Mouse (Mus musculus) myocyte (in vitro differentiated cells): Measurements from ENCODE around the gene Trim58. TPM values are rescaled to one million over a fixed set of nuclear protein-coding genes. Genes with fewer than 3 reads are reported as not detected.
A peak's percentile ranks its signal among the peaks of the same experiment; 100 is the strongest.

ENCODE experiments used
- H3K27me3 ChIP-seq: one replicate; pipeline ENCODE4 v1.6.1; 2011; ENCODE audit not compliant: control insufficient read depth, insufficient read depth, insufficient read length
- H3K36me3 ChIP-seq: one replicate; pipeline ENCODE4 v1.6.1; 2011; ENCODE audit not compliant: control insufficient read depth, insufficient read depth
- H3K4me2 ChIP-seq: one replicate; pipeline ENCODE4 v1.6.1; 2011; ENCODE audit warnings: low read depth, control low read depth
- H3K4me3 ChIP-seq: one replicate; pipeline ENCODE4 v1.5.1; 2011; ENCODE audit warnings: mild to moderate bottlenecking, control low read depth, moderate library complexity
- H3K79me2 ChIP-seq: one replicate; pipeline ENCODE4 v1.6.1; 2011; ENCODE audit not compliant: control insufficient read depth, insufficient read depth
- H3ac ChIP-seq: one replicate; pipeline ENCODE4 v1.6.1; 2011; ENCODE audit not compliant: control insufficient read depth, insufficient read length
- CEBPB ChIP-seq: IDR thresholded peaks from 2 replicates; pipeline ENCODE4 v1.6.1; 2011; ENCODE audit warnings: mild to moderate bottlenecking, moderate library complexity; ENCODE audit not compliant: poor library complexity, insufficient read depth, severe bottlenecking
- E2F4 ChIP-seq: IDR thresholded peaks from one replicate; pipeline ENCODE4 v1.6.1; 2011; ENCODE audit warnings: mild to moderate bottlenecking, control low read depth, moderate library complexity; ENCODE audit not compliant: insufficient read depth
- MAX ChIP-seq: IDR thresholded peaks from one replicate; pipeline ENCODE4 v1.6.1; 2011; ENCODE audit warnings: low read depth, mild to moderate bottlenecking, control low read depth
- MYOD1 ChIP-seq, 3 experiments: IDR thresholded peaks; one replicate each; pipeline ENCODE4 v1.6.1; 2011; ENCODE audit warnings: control low read depth in 2 of 3, low read depth in 2 of 3, mild to moderate bottlenecking in 2 of 3, moderate library complexity in 1 of 3; ENCODE audit not compliant: insufficient read length in 2 of 3, control insufficient read depth in 1 of 3
- MYOG ChIP-seq, 3 experiments: IDR thresholded peaks; one replicate each; pipeline ENCODE4 v1.6.1; 2011; ENCODE audit warnings: control low read depth in 2 of 3, low read depth in 2 of 3, mild to moderate bottlenecking in 2 of 3; ENCODE audit not compliant: insufficient read length in 2 of 3, control insufficient read depth in 1 of 3, insufficient read depth in 1 of 3
- POLR2A ChIP-seq: IDR thresholded peaks from one replicate; pipeline ENCODE4 v1.6.1; 2011; ENCODE audit warnings: low read depth, mild to moderate bottlenecking, control low read depth, moderate library complexity; ENCODE audit not compliant: insufficient read length
- POLR2AphosphoS2 ChIP-seq: IDR thresholded peaks from one replicate; pipeline ENCODE4 v1.6.1; 2011; ENCODE audit warnings: low read depth, control low read depth; ENCODE audit not compliant: insufficient read length
- REST ChIP-seq: IDR thresholded peaks from one replicate; pipeline ENCODE4 v1.6.1; 2011; ENCODE audit warnings: mild to moderate bottlenecking, control low read depth, moderate library complexity; ENCODE audit not compliant: insufficient read depth, insufficient read length
- SRF ChIP-seq: IDR thresholded peaks from one replicate; pipeline ENCODE4 v1.6.1; 2011; ENCODE audit warnings: low read depth; ENCODE audit not compliant: control insufficient read depth, insufficient read length
- TCF12 ChIP-seq: IDR thresholded peaks from one replicate; pipeline ENCODE4 v1.6.1; 2011; ENCODE audit warnings: mild to moderate bottlenecking, control low read depth; ENCODE audit not compliant: poor library complexity, insufficient read depth, severe bottlenecking
- TCF3 ChIP-seq: IDR thresholded peaks from one replicate; pipeline ENCODE4 v1.6.1; 2011; ENCODE audit warnings: low read depth, control low read depth; ENCODE audit not compliant: insufficient read length
- USF1 ChIP-seq: IDR thresholded peaks from one replicate; pipeline ENCODE4 v1.6.1; 2011; ENCODE audit warnings: low read depth, mild to moderate bottlenecking, control low read depth, moderate library complexity
- polyA plus RNA-seq: library from polyadenylated mRNA; unstranded; fragments of >200 nt; fragmentation: generic; extraction: Trizol; gene quantifications from one replicate; pipeline ENCODE4 v1.2.1, GENCODE M21; 2012; ENCODE audit warnings: missing spikeins

The Trim58 gene
- polyA plus RNA-seq, 1 experiment = not detected

DNA sequence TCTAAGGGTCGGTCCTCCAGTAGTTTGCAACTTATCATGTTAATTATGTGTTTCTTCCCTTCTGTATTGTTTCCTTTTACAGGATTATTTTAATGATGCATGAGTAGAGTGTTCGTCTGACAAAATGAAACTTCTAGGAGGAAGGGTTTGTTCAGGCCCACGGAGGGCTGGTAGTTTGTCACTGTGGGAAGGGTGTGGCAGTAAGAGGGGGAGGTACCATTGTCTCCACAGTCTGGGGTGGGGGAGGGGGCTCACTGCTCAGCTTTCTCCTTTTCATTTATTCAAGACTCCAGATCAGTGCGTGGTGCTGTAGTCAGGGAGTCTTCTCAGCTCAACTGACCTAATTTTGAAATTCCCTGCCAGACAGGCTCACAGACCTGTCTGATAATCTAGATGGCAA is 14.1 kb upstream of the Trim58 start:
- TF ChIP-seq MYOD1 (IDR thresholded peaks at IDR 0.05; ENCODE audit: control insufficient read depth in 1 of 3, insufficient read length in 2 of 3, low read depth in 2 of 3) (no peak), POLR2A (no peak), MAX (no peak), CEBPB (no peak), USF1 (no peak), MYOG (IDR thresholded peaks at IDR 0.05; ENCODE audit: control insufficient read depth in 1 of 3, insufficient read depth in 1 of 3, insufficient read length in 2 of 3, low read depth in 2 of 3) (no peak), SRF (no peak), TCF3 (no peak), POLR2AphosphoS2 (no peak), E2F4 (no peak), TCF12 (no peak), REST (no peak)
- no peak overlapping the region for H3K4me2 ChIP-seq
- no peak overlapping the region for H3K4me3 ChIP-seq
- H3K27me3 ChIP-seq = no peaks in the 10 kb centered on the region
- H3K79me2 ChIP-seq = no peaks in the 10 kb centered on the region
- no peak overlapping the region for H3ac ChIP-seq
- no peaks in the 10 kb centered on the region for H3K36me3 ChIP-seq

DNA sequence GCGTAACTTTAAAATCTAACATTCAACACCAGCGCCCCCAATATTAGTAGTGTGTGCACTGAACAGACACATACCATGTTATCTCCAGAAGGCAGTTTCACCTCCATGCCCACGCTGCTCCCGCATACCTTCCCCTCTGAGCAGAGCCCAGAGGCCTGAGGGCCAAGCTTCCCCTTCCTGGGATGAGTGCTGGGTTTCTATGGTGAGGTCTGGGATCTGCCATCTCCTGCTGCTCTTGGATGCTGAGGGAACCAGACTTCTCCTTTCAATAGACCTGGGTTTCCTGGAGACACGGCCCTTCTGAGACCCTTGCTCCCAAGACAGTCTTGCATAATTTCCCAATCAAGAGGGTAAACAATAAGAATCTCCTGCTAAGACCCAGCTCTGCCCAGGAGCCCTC is 9.9 kb upstream of the Trim58 start, which contains the start of gene Olfr323:
TSS of gene Olfr323 (minus strand) at position 101 of the 400 bp plus-strand sequence.
- Histone ChIP-seq H3K79me2 (no peaks in the 10 kb centered on the region), H3ac (no peak within 1 kb of the TSS), H3K27me3 (no peaks in the 10 kb centered on the region), H3K4me2 (no peak within 1 kb of the TSS), H3K4me3 (no peak within 1 kb of the TSS), H3K36me3 (no peaks in the 10 kb centered on the region)
- no peak for TF ChIP-seq CEBPB
- TF ChIP-seq SRF = no peak
- no peak for TF ChIP-seq MYOG (IDR thresholded peaks at IDR 0.05; ENCODE audit: control insufficient read depth in 1 of 3, insufficient read depth in 1 of 3, insufficient read length in 2 of 3, low read depth in 2 of 3)
- TF ChIP-seq USF1 = no peak
- no peak for TF ChIP-seq POLR2AphosphoS2
- TF ChIP-seq TCF3 = no peak
- TF ChIP-seq REST = no peak

GRCm38 (mm10) chr11:58634878-58635277 is 5.4 kb upstream of the Trim58 start:
- no peak overlapping the region for H3ac ChIP-seq
- TF ChIP-seq E2F4 = no peak
- TF ChIP-seq MYOG (IDR thresholded peaks at IDR 0.05; ENCODE audit: control insufficient read depth in 1 of 3, insufficient read depth in 1 of 3, insufficient read length in 2 of 3, low read depth in 2 of 3) = no peak
- no peak for TF ChIP-seq TCF3
- no peak for TF ChIP-seq MYOD1 (IDR thresholded peaks at IDR 0.05; ENCODE audit: control insufficient read depth in 1 of 3, insufficient read length in 2 of 3, low read depth in 2 of 3)
- no peak for TF ChIP-seq POLR2AphosphoS2
- TF ChIP-seq USF1 = no peak
- no peaks in the 10 kb centered on the region for H3K27me3 ChIP-seq
- H3K4me3 ChIP-seq = no peak overlapping the region
- no peaks in the 10 kb centered on the region for H3K36me3 ChIP-seq
- no peak overlapping the region for H3K4me2 ChIP-seq
- no peaks in the 10 kb centered on the region for H3K79me2 ChIP-seq

GRCm38 (mm10) chr11:58636376-58636977 is 3.8 kb upstream of the Trim58 start:
- TF ChIP-seq POLR2AphosphoS2 (no peak), USF1 (no peak), TCF3 (no peak)
- Histone ChIP-seq H3K27me3 (peaks cover 6% of the 10 kb centered on the region), H3K4me2 (peak overlapping the region; percentile 32), H3K79me2 (no peaks in the 10 kb centered on the region), H3ac (no peak overlapping the region), H3K36me3 (no peaks in the 10 kb centered on the region), H3K4me3 (no peak overlapping the region)

DNA sequence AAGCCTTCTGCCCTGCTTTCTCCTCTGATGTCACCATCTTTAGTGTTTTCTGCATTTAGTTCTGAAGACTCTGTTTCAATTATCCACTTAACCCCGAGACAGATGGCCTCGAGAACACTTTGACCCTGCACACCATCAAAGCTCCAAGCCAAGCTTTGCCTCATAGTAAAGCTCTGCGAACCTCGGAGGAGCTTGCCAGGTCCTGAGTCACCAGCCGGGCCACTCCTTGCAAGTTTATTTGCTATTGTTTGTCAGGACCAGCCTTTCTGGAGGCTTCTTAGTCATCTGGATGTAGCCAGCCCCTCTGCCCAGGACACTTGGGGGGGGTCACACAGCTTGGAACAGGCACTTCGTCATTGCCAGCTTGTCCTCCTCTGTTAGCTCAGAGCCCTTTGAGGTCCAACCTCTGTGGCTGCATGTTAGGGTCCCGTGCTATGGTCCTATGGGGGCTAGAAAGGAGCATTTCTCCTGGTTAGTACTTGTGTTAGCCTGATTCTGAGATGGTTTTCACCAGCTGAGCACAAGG is 2.0 kb upstream of the Trim58 start:
- TF ChIP-seq MAX (no peak), POLR2AphosphoS2 (no peak), MYOG (IDR thresholded peaks at IDR 0.05; ENCODE audit: control insufficient read depth in 1 of 3, insufficient read depth in 1 of 3, insufficient read length in 2 of 3, low read depth in 2 of 3) (no peak), TCF12 (no peak), SRF (no peak), POLR2A (no peak), REST (no peak), MYOD1 (IDR thresholded peaks at IDR 0.05; ENCODE audit: control insufficient read depth in 1 of 3, insufficient read length in 2 of 3, low read depth in 2 of 3) (no peak), USF1 (no peak), CEBPB (no peak), E2F4 (no peak), TCF3 (no peak)
- Histone ChIP-seq H3K36me3 (no peaks in the 10 kb centered on the region), H3K4me3 (no peak overlapping the region), H3K4me2 (no peak overlapping the region), H3K27me3 (peaks cover 6% of the 10 kb centered on the region), H3ac (no peak overlapping the region), H3K79me2 (no peaks in the 10 kb centered on the region)
